Mouse (Mus musculus) left cerebral cortex, postnatal 10 days (tissue): ENCODE measurements around the gene Cpa1. TPM values are rescaled to one million over a fixed set of nuclear protein-coding genes. Genes with fewer than 3 reads are reported as not detected.

Experiments used
- DNase-seq, 2 experiments: peaks; one replicate each; pipeline ENCODE4 v3.0.0; 2021 to 2022; ENCODE audit warnings: low spot score in 2 of 2, mixed read lengths in 1 of 2; ENCODE audit errors: extremely low spot score in 1 of 2
- intact Hi-C: fragments of 180-260 bp; cut with DNase I; formaldehyde crosslinking; loops from one replicate; pipeline ENCODE4 v1.15.1; 2025
- total RNA-seq, 2 experiments: library from RNA; stranded (reverse); gene quantifications; 2 replicates each; pipeline ENCODE4 v1.2.3; 2021

Gene Cpa1
- total RNA-seq, 2 experiments from 2014 or later = not detected

DNA sequence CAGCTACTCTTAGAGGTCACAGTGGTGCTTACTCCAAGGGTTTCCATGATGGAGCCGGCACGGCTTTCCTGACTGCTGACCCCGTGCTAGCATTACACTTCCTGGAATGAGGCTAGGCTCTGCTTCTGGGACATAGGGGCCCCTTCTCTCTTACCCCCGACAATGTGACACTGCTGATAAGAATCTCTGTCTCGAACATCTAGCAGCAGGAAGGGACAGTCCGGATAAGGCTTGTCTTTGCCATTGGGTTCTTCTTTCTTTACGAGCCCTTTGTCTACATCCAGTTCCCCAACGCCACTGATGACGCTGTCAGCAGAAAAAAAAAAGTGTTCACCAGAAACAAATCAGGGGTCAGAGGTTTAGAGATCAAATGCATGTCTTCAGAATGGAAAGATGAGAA is 19.6 kb downstream of the Cpa1 start:
- intact Hi-C loops = no loop called here
- DNase-seq = no peak

DNA sequence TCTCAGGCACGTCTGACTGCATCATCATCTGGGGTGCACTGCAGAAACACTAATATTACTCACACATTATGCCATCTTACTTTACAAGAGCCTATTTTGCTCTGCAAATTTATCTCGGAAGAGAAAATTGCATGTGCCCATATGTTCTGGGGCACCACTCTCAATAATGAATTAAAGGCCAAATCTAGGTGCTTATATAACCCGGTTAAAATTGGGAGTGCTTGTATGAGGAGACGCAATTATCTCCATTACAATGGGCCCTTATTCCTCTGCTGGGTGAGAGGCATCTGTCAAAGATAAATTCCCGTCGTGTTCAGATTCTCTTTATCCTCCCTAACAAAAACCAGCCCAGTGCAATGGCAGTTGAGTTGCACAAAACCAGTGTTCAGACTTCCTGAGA is 25.8 kb downstream of the Cpa1 start:
- no peak for DNase-seq
- intact Hi-C loops = no loop called here

DNA sequence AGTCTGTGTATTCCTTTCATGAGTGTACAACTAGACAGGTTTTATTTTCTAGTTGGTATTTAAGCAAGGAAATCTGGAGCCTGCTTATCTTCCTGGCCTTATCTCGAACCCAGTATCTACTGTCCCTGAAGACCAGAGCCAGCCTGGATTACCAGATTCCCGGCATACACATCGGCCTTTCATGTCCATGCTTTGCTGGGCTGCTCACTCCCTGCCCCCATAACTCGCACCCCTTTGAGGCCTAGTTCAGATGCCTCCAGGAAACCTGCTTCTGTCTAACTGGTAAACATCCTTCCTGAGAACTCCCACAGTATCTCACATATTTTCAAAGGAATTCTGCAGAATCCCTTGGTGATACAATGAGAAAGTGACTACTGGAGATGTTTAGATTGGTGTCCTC is 26.3 kb downstream of the Cpa1 start:
- DNase-seq = no peak
- intact Hi-C loops = no loop called here

DNA sequence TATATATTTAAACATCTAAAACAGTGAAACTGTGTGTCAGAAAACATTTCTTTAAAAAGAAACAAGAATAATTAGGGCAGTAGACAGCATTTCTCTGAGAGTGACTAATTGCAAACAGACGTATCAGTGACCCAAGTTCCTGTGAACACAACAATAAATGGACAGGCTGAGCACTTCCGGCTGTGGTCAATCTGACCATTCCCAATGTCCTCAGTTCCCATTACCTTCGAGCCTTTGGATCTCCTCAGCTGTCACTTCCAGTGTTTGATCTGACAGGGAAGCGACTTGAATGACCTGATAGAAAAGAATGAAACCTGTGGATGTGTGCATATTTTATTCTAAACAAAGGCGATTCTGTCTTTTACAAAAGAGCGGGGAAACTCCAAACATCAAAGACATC is 27.0 kb downstream of the Cpa1 start:
- DNase-seq = no peak
- intact Hi-C loops = no loop called here

DNA sequence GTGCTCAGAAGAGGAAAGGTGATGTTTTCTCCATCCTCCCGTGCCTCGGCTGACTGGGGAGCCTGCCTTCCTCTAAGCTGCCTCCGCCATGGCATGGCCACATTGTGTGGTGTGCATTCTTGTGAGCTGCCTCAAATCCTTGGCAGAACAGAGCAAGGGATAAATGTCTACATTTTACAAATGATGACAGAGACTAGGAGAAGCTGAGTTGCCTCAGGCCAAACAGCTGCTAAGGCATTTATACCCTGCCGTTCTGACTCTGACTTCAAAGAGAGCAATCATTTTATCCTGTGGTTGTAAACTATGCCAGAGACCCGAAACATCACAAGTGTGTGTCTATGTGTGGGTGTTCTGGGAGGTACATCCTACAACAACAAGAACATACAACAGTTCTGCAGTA is 28.6 kb downstream of the Cpa1 start:
- no peak for DNase-seq
- intact Hi-C loops = no loop called here

DNA sequence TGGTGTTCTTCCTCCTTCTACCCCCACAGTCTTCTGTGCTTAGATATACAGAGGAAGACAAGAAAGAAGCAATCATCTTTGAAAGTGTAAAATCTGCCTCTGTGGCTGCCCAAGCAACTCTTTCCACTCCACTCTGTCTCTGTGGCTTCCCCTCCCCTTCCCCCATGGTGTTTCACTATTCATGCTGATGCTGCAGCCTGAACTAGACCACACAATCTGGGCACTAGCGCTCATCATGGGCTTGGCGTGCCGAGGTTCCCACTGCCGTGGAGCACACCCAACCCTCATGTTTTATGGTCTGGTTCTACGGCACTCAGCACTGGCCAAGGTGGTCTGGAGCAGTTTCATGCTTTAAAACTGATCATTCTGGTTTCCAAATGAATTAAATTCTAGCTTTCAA is 32.7 kb downstream of the Cpa1 start:
- no peak for DNase-seq
- intact Hi-C loops = no loop called here

DNA sequence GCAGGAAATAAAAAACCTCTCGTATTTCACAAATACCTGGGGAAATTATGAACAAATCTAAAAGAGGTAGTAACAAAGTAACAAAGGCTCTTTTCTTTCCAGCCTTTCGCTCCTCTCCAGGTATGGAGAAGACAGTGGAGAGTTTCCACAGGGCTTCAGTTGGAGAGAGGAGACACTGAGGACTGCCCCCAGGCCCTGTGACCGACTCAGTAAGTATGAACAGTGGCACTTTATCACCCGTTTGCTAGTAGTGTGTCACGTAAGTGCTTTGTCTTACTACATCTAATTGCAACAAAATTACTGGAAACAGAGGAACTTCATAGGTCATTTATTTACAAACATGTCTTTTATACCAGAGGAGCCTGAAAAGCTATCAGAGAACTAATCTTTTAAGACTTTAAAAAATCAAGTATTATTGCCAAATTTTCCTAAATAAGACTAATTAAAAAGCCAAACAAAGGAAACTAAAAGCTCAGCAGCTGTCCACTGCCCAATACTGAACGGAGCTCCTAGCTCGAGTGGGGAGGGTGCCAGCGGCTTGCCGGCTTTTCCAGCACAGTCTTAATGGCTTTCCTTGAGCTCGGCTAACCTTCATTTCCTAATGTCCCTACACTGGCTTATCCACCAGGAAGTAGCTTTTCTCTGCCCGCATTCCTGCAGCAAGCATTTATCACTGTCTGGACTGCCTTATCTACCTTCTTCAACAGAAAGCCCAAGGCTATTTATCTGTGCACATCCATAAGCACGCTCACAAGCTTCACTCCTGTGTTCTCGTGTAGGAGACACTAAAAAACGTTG is 34.9 kb downstream of the Cpa1 start:
- intact Hi-C loops = no loop called here
- no peak for DNase-seq

DNA sequence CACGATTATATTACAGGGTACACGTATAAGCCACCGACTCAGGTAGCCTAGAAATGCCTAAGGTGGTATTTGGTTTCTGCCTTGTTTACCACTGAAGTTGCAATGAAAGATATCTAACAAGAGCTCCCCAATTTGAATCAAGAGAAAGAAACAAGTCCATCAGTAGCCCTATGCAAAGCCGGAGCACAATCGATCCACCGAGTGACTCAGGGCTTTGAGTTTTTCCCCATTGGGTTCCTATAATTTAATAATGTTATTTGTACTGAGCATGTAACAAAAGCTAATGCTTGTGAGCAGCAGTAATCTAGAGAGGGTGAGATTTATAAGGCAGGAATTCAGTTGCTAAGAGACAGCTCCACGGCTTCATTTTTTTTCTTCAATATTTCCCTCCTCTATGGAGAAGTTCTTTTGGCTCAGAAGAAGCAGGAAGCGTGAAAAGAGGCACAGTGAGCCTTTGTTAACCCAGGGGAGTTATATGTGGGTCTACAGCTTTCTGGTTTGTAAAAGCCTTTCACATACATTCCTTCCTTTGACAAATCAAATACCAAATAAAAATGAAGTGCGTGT is 35.8 kb downstream of the Cpa1 start:
- no peak for DNase-seq
- intact Hi-C loops = no loop called here

DNA sequence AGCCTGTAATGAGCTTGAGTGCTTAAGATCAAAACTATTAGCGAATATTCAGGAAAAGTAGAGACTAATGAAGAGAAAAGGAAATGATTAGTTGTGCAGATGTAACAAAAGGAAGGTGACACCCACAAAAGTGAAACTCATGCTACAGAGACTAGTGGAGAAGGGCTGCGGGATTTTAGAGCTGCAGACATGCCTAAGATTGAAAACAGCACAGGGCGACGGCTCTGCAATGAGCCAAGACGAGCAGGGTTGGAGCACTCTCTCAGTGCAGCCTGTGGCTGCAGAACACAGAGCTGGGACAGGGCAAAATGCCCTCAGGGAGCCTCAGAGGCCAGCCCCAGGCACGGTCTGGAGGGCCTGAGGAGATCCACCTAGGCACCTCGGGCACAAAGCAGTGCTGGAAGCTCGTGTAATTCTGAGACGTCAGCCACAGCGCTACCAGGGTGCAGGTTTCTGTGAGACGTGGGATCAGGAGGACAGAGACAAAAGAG is 36.3 kb downstream of the Cpa1 start:
- no peak for DNase-seq
- intact Hi-C loops = no loop called here

DNA sequence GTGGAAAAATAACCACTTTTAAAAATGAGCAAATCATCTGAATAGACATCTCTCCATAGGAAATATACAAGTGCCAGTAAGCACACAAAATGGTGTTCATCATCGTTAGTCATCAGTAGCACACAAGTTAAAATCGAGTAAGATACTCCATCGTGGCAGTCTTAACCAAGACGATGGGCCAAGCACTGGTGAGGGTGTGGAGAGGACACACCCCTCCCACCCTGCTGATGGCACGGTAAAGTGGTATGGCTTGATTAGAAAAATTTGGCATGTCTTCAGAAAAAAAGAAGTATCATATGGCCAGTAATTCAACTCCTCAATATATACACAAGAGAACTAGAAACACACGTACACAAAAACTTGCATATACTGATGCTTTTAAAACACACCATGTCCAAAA is 37.5 kb downstream of the Cpa1 start:
- intact Hi-C loops = no loop called here
- no peak for DNase-seq

DNA sequence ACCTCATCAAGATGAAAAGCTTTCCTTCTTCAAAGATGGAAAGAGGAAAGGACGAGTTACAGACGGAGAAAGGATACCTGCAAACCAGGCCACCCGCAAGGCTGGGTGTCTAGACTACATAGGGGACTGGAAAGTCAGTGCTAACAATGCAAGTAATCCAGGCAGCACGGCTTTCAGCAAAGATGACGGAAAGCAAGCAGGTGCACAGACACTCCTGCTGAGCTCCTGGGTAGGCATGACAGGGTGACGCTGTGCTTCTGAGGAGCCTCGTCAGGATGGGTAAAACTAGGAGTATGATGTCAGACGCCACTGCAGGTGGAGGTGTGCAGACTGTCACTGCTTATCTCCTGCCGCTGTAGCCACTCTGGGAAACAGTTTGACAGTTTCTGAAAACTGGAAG is 38.6 kb downstream of the Cpa1 start:
- no peak for DNase-seq

DNA sequence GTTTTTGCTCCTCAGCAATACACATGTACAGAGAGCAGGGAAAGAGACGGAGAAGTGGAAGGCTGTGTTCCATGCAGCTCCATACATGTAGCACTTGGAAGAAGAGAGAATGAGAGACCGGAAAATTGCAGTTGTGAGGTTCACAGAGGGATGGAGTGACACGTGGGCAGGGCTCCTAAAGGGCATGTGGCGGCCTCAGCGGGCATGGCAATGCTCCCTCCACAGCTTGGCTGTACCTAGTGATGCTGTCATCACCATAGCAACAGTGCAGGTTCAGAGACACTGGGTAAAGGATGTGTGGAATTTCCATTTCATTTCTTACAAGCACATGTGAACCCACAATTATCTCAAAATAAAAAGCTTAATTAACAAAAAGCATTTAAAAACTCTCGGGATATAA is 39.5 kb downstream of the Cpa1 start:
- intact Hi-C loops = no loop called here
- DNase-seq = no peak

More for the DNA sequence above, 38.6 kb downstream of the Cpa1 start:
- intact Hi-C loops = no loop called here

DNA sequence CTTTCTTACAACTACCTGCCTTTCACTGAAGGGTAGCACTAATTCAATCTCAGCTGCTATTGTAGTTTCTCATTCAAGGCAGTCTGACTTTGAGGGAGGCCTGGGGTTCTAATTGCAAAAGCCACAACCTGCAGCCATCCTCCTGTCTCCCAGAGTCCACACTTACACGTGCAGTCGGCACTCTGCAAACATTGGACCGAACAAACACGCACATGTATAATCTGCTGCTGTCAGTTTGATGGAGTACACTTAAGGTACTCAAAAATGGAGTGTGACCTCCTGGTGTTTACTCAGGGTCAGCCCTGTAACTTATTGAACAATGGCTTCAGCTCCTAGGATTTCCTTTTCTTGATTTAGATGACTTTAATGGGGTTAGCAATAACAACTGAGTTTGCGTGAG is 40.5 kb downstream of the Cpa1 start:
- intact Hi-C loops = no loop called here
- no peak for DNase-seq

DNA sequence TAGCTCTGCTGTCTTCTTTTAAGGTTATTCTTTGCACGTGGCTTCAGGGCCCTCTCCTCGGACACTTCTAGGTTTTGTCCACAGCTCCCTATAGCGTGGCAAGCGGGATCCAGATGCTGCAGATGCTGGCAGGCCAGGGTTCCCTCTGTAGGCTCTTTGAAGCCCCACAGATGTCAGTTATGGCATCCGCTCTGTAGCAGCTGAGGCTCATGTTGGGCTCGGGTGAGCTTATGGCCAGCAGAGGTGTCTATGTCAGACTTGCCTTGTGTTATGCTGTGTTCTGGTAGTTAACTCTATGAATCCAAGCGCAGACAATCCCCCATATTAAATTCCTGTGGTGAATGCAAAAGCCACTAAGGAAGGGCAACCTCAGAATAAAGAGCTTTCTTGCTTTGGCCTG is 41.4 kb downstream of the Cpa1 start:
- intact Hi-C loops = no loop called here
- no peak for DNase-seq

DNA sequence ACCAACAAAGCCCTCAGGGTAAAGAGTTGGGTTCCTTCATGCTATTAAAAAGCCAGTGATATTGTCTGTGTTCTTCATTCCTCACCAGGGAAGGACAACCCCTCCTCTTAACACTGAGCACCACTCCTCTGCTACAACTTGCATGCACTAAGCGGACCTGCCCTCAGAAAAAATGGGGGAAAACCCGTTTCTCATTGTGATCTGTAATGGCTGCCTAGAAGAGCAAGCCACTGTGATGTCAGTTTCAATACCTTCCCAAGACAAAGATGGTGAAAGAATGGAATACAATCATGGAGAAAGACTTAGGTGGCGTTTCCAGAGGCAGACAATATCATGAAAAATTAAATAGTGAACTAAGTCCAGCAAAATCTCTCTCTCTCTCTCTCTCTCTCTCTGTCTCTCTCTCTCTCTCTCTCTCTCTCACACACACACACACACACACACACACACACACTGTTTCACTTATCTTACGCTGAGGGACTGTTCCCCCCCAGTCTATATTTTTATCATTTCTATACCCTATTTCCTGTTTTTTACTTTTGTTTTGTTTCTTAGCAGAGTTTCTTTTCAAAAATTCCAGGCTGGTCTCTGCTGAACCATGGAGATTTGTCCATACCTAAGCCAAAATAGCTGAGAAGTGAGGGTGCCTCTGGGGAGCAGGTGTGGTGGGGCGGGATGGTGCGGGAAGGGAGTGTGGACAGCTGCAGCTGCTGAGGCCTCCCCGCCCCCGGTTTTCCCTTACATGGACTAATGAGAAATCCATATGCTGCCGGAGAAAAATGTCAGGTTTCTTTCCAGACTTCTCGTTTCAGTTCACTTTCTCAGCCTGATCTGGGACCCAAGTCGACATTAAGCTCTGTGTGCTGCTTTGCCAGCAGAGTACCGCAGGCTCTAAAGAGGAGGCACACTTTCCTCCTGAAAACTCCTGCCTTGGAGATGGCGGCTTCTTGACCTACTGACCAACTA is 43.2 kb downstream of the Cpa1 start:
- intact Hi-C loops = no loop called here
- no peak for DNase-seq

DNA sequence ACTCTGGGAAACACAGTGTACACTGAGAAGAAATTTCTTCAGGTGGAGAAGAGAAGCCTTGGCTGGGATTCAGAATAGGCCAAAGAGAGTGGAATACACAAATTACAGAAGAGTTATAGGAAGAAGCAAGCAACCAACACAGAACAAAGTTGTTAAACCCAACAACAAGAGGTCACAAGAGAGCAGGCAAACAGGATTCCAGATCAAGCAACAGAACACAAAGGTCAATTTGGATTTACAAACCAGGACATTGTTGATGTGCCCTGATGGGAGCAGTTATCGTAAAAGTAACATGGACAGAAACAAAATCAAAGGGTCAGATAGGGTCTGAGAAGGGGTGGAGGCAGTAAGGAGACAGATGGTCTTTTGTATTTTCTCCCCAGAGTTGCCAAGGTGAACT is 45.6 kb downstream of the Cpa1 start:
- intact Hi-C loops = no loop called here
- DNase-seq = no peak

DNA sequence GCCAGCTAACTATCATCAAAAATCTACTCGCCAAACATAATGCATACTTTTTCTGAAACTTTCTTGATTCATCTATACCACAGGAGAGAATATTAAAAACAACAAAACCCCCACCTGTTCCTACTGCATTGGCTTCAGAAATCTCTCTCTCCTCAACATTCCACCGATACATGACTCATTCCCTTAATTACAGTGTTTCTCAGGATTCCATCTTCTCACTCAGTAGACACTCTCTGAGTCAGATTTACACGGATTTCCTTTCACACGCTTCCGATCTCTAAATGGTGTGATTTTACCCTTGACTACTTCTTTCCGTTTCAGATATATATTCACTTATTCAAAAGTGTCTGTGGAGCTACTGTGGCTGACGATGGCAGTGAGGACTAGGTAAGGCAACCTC is 48.2 kb downstream of the Cpa1 start:
- no peak for DNase-seq
- intact Hi-C loops = no loop called here

DNA sequence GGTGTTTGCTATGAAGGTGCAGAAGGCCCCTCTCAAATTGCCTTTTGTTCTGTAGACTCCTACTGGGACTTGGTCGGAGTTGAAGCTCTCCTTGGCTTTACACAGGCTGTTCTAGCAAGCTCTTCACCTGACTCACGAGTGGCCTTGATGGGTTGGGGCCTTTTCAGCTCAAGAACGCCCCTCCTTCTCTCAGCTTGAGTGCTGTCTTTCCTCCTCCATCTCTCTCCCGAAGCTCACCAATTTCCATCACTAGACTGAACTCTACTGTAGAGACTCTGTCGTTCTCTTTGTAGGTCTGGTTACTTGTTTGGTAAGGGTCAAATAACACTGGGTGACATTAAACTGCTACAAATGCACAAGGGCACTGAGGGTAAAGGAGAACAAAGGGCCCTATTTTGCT is 53.8 kb downstream of the Cpa1 start:
- no peak for DNase-seq
- intact Hi-C loops = no loop called here

DNA sequence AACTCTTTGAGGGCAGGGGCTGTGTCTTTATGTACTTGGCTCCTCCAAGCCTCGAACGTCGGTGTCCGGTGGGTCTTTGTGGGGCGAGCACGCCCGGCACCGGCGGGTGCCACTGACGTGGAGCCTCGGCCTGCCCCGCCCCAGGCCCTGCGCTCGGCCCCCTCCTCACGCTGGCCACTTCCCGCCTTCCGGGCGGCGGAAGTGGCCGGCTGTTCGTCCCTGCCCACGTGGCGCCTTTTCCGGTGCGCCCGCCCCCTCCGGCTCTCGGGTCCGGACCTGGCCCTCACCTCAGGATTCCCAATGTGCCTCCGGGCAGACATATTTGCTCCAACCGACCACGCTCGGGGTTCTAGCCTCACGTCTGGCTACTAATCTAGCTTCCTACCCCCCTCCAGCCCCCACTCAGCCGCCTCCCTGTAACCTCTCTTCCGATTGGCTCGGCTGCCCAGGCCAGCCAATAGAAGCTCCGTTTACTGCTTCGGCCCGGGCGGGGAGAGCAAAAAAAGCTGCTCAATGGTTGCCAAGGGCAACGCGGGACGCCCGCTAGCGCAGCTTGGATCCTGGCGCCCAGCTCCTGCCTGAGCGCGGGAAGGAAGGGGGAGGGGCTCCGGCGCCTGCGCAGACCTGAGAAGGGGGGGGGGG is 54.5 kb downstream of the Cpa1 start, which contains the start of gene Cep41:
TSS of gene Cep41 (minus strand) at position 400 of the 642 bp plus-strand sequence.
- intact Hi-C loops = no loop called here

More for the DNA sequence above, 54.5 kb downstream of the Cpa1 start, which contains the start of gene Cep41:
- DNase-seq = peak; percentile 96 to 98
